Mouse (Mus musculus) MEL (cell line): ENCODE measurements around the gene Acss2.

Source experiments
- CTCF ChIP-seq, 3 experiments: IDR thresholded peaks in 2 of 3; conservative IDR thresholded peaks in 1 of 3; 2 replicates each; pipeline ENCODE4 v1.5.1; 2011 to 2012; ENCODE audit warnings: low read length in 3 of 3, low read depth in 2 of 3, mild to moderate bottlenecking in 2 of 3, improper control_type of control experiment in 1 of 3, inconsistent platforms in 1 of 3, mixed read lengths in 1 of 3, moderate library complexity in 1 of 3; ENCODE audit not compliant: control insufficient read depth in 1 of 3, insufficient read depth in 1 of 3, poor library complexity in 1 of 3, severe bottlenecking in 1 of 3
- EP300 ChIP-seq, 2 experiments: IDR thresholded peaks; 2 replicates each; pipeline ENCODE4 v1.6.1; 2011; ENCODE audit warnings: improper control_type of control experiment in 2 of 2, low read length in 2 of 2, low read depth in 1 of 2, mild to moderate bottlenecking in 1 of 2
- POLR2A ChIP-seq, 2 experiments: IDR thresholded peaks; 2 replicates each; pipeline ENCODE4 v1.6.1; 2011 to 2012; ENCODE audit warnings: low read length in 2 of 2, mild to moderate bottlenecking in 2 of 2, control low read depth in 1 of 2, improper control_type of control experiment in 1 of 2, low read depth in 1 of 2, moderate library complexity in 1 of 2; ENCODE audit not compliant: control insufficient read depth in 1 of 2, insufficient read depth in 1 of 2, poor library complexity in 1 of 2
- POLR2AphosphoS2 ChIP-seq: IDR thresholded peaks from 2 replicates; pipeline ENCODE4 v1.6.1; 2011; ENCODE audit warnings: low read length, improper control_type of control experiment
- SIN3A ChIP-seq: IDR thresholded peaks from 2 replicates; pipeline ENCODE4 v1.6.1; 2012; ENCODE audit warnings: low read length, improper control_type of control experiment, inconsistent platforms
- TAL1 ChIP-seq: IDR thresholded peaks from 2 replicates; pipeline ENCODE4 v1.6.1; 2012; ENCODE audit warnings: mild to moderate bottlenecking, inconsistent platforms, low read length, moderate library complexity, mixed read lengths
- TBP ChIP-seq: IDR thresholded peaks from 2 replicates; pipeline ENCODE4 v1.8.0; 2011; ENCODE audit warnings: low read depth, low read length, improper control_type of control experiment

GRCm38 (mm10) chr2:155576656-155577055 is 58.9 kb downstream of the Acss2 start:
- TF ChIP-seq CTCF (IDR thresholded peaks at IDR 0.05 in 2 of 3, conservative IDR thresholded peaks at IDR 0.05 in 1 of 3; ENCODE audit: control insufficient read depth in 1 of 3, insufficient read depth in 1 of 3, low read depth in 2 of 3, low read length in 3 of 3, poor library complexity in 1 of 3, severe bottlenecking in 1 of 3) (no peak), POLR2AphosphoS2 (no peak), TBP (no peak), TAL1 (no peak), SIN3A (no peak), POLR2A (IDR thresholded peaks at IDR 0.05; ENCODE audit: control insufficient read depth in 1 of 2, insufficient read depth in 1 of 2, low read depth in 1 of 2, low read length in 2 of 2, poor library complexity in 1 of 2) (no peak), EP300 (IDR thresholded peaks at IDR 0.05; ENCODE audit: low read depth in 1 of 2, low read length in 2 of 2) (no peak)
